Comparison of ENCODE assay signal across 24 mouse cellular contexts in genomic region chr17:80862338-80862737, GRCm38 (mm10).
DNase-seq lines count a peak whose midpoint lies in the region; ATAC-seq and TF ChIP-seq lines count a peak whose summit lies in the region.
"Had no signal": no experiment of that assay in that cellular context is flagged by ENCODE, and none has a peak within 500 bp of the region (broad histone marks: within the 10 kb centered on the region; RNA-seq: fewer than 3 reads in every experiment).

No protein-coding gene starts in this region.

- H3K4me1 ChIP-seq in embryonic facial prominence, embryonic 14.5 days (ENCODE audit: control insufficient read depth, insufficient read depth, low read length), result no peaks in the 10 kb centered on the region
- H3K4me1 ChIP-seq in embryonic facial prominence, embryonic 10.5 days, result no peaks in the 10 kb centered on the region
- H3K4me1 ChIP-seq in intestine, embryonic 15.5 days (replicated peaks), result no peaks in the 10 kb centered on the region
- H3K4me1 ChIP-seq in intestine, postnatal 0 days (replicated peaks; ENCODE audit: control insufficient read depth, insufficient read depth, low read length), result no peaks in the 10 kb centered on the region
- H3K4me1 ChIP-seq in ES-E14 (ENCODE audit: control insufficient read depth in 2 of 2, insufficient read depth in 2 of 2, low read length in 2 of 2, poor library complexity in 1 of 2), result no peaks in the 10 kb centered on the region
- H3K4me1 ChIP-seq: forebrain, embryonic 12.5 days; forebrain, embryonic 15.5 days; heart, embryonic 13.5 days; hindbrain, embryonic 12.5 days had no signal

- no peak for TF ChIP-seq CTCF in intestine, postnatal 0 days (IDR thresholded peaks at IDR 0.05; ENCODE audit: low read depth)

- WGBS in embryonic facial prominence, embryonic 14.5 days, result 54% methylated on average over 8 of the region's 8 CpGs
- WGBS in embryonic facial prominence, embryonic 10.5 days, result 85% methylated on average over 8 of the region's 8 CpGs
- WGBS in intestine, embryonic 15.5 days, result 42% methylated on average over 8 of the region's 8 CpGs
- 59% methylated on average over 8 of the region's 8 CpGs for WGBS in intestine, postnatal 0 days

- H3K36me3 ChIP-seq in embryonic facial prominence, embryonic 14.5 days (ENCODE audit: control insufficient read depth, insufficient read depth, low read length), result no peaks in the 10 kb centered on the region
- H3K36me3 ChIP-seq in embryonic facial prominence, embryonic 10.5 days (replicated peaks), result no peaks in the 10 kb centered on the region
- no peaks in the 10 kb centered on the region for H3K36me3 ChIP-seq in intestine, embryonic 15.5 days
- no peaks in the 10 kb centered on the region for H3K36me3 ChIP-seq in intestine, postnatal 0 days (ENCODE audit: control insufficient read depth, insufficient read depth)
- no peaks in the 10 kb centered on the region for H3K36me3 ChIP-seq in ES-E14 (ENCODE audit: control insufficient read depth, insufficient read depth, low read length, poor library complexity, severe bottlenecking)
- H3K36me3 ChIP-seq: embryonic facial prominence, embryonic 12.5 days; forebrain, embryonic 12.5 days; forebrain, embryonic 15.5 days; G1E; heart, embryonic 13.5 days; hindbrain, embryonic 12.5 days; hindbrain, embryonic 15.5 days had no signal

- DNase-seq in embryonic facial prominence, embryonic 14.5 days (ENCODE audit: low spot score), result peak; percentile 50
- DNase-seq in embryonic facial prominence, embryonic 10.5 days (ENCODE audit: low spot score), result no peak
- DNase-seq in ES-E14 (ENCODE audit: low read depth, low spot score), result no peak
- no peak for DNase-seq in spleen, postnatal 4 days (ENCODE audit: low spot score in 2 of 2)
- DNase-seq: adrenal gland, adult 8-10 months; adrenal gland, postnatal 36 days; cerebellum, adult 18-20 months; cerebellum, adult 9-10 months; cerebellum, postnatal 14 days; gastrocnemius, postnatal 25 days; heart, adult 18-20 months; heart, postnatal 14 days; kidney, adult 11 months had no signal

- H3K9ac ChIP-seq in embryonic facial prominence, embryonic 14.5 days (ENCODE audit: low read depth, low read length), result no peak overlapping the region
- no peak overlapping the region for H3K9ac ChIP-seq in intestine, embryonic 15.5 days
- no peak overlapping the region for H3K9ac ChIP-seq in intestine, postnatal 0 days (ENCODE audit: low read depth, low read length)
- H3K9ac ChIP-seq in ES-E14 (ENCODE audit: insufficient read depth, low read depth, low read length, poor library complexity, severe bottlenecking), result no peak overlapping the region
- H3K9ac ChIP-seq: embryonic facial prominence, embryonic 12.5 days; forebrain, embryonic 12.5 days; forebrain, embryonic 15.5 days; heart, embryonic 13.5 days; hindbrain, embryonic 12.5 days; hindbrain, embryonic 15.5 days had no signal

- H3K4me2 ChIP-seq in embryonic facial prominence, embryonic 14.5 days (ENCODE audit: low read depth, low read length), result no peak overlapping the region
- no peak overlapping the region for H3K4me2 ChIP-seq in intestine, embryonic 15.5 days (replicated peaks)
- H3K4me2 ChIP-seq in intestine, postnatal 0 days (replicated peaks; ENCODE audit: low read depth), result no peak overlapping the region
- H3K4me2 ChIP-seq: embryonic facial prominence, embryonic 12.5 days; forebrain, embryonic 12.5 days; forebrain, embryonic 15.5 days; heart, embryonic 13.5 days; hindbrain, embryonic 12.5 days; hindbrain, embryonic 15.5 days had no signal

- no peak overlapping the region for H3K27ac ChIP-seq in embryonic facial prominence, embryonic 14.5 days (replicated peaks; ENCODE audit: low read depth, low read length)
- H3K27ac ChIP-seq in embryonic facial prominence, embryonic 10.5 days (replicated peaks), result no peak overlapping the region
- no peak overlapping the region for H3K27ac ChIP-seq in intestine, embryonic 15.5 days
- H3K27ac ChIP-seq in intestine, postnatal 0 days (ENCODE audit: low read depth, low read length), result no peak overlapping the region
- H3K27ac ChIP-seq in ES-E14 (ENCODE audit: insufficient read depth, low read depth, low read length, poor library complexity, severe bottlenecking), result peak overlapping the region; percentile 10; the same call in 1 of the 2 replicates
- H3K27ac ChIP-seq: forebrain, embryonic 12.5 days; forebrain, embryonic 15.5 days; heart, embryonic 13.5 days; hindbrain, embryonic 12.5 days; hindbrain, embryonic 15.5 days had no signal

- in situ Hi-C loops in ES-E14 (cut with MboI; ENCODE audit: low sequenced_read_pairs in 2 of 2, unreplicated experiment in 2 of 2), result no loop called here

- H3K4me3 ChIP-seq in embryonic facial prominence, embryonic 14.5 days (ENCODE audit: low read depth, low read length), result no peak overlapping the region
- H3K4me3 ChIP-seq in embryonic facial prominence, embryonic 10.5 days, result no peak overlapping the region
- H3K4me3 ChIP-seq in intestine, embryonic 15.5 days (replicated peaks), result no peak overlapping the region
- no peak overlapping the region for H3K4me3 ChIP-seq in intestine, postnatal 0 days (ENCODE audit: low read depth, low read length)
- no peak overlapping the region for H3K4me3 ChIP-seq in ES-E14 (ENCODE audit: insufficient read depth in 1 of 2, low read depth in 1 of 2, low read length in 2 of 2, poor library complexity in 1 of 2, severe bottlenecking in 1 of 2)
- H3K4me3 ChIP-seq: embryonic facial prominence, embryonic 12.5 days; erythroblast, embryonic 14.5 days; forebrain, embryonic 12.5 days; forebrain, embryonic 15.5 days; heart, embryonic 13.5 days; hindbrain, embryonic 12.5 days; hindbrain, embryonic 15.5 days had no signal

- H3K9me3 ChIP-seq in embryonic facial prominence, embryonic 14.5 days (ENCODE audit: control insufficient read depth, low read length), result no peaks in the 10 kb centered on the region
- H3K9me3 ChIP-seq in embryonic facial prominence, embryonic 10.5 days, result no peaks in the 10 kb centered on the region
- H3K9me3 ChIP-seq in intestine, embryonic 15.5 days, result no peaks in the 10 kb centered on the region
- H3K9me3 ChIP-seq in intestine, postnatal 0 days (ENCODE audit: control insufficient read depth), result no peaks in the 10 kb centered on the region
- H3K9me3 ChIP-seq in ES-E14 (ENCODE audit: control insufficient read depth, insufficient read depth, low read depth, low read length), result no peaks in the 10 kb centered on the region
- H3K9me3 ChIP-seq: embryonic facial prominence, embryonic 12.5 days; forebrain, embryonic 12.5 days; forebrain, embryonic 15.5 days; heart, embryonic 13.5 days; hindbrain, embryonic 15.5 days had no signal

- no peaks in the 10 kb centered on the region for H3K27me3 ChIP-seq in embryonic facial prominence, embryonic 14.5 days (replicated peaks; ENCODE audit: control insufficient read depth, insufficient read depth, low read length)
- no peaks in the 10 kb centered on the region for H3K27me3 ChIP-seq in embryonic facial prominence, embryonic 10.5 days (replicated peaks; ENCODE audit: low read depth, poor library complexity, severe bottlenecking)
- no peaks in the 10 kb centered on the region for H3K27me3 ChIP-seq in intestine, embryonic 15.5 days (replicated peaks)
- no peaks in the 10 kb centered on the region for H3K27me3 ChIP-seq in intestine, postnatal 0 days (replicated peaks; ENCODE audit: control insufficient read depth, insufficient read depth, low read length)
- H3K27me3 ChIP-seq: embryonic facial prominence, embryonic 12.5 days; forebrain, embryonic 12.5 days; forebrain, embryonic 15.5 days; heart, embryonic 13.5 days; hindbrain, embryonic 12.5 days; hindbrain, embryonic 15.5 days had no signal

- ATAC-seq in embryonic facial prominence, embryonic 14.5 days (ENCODE audit: low read depth), result no peak
- ATAC-seq in intestine, embryonic 15.5 days, result peak; percentile 63
- no peak for ATAC-seq in intestine, postnatal 0 days
- ATAC-seq: activated CD4-positive, CD25-positive, alpha-beta regulatory T cell, adult 4 months; forebrain, embryonic 15.5 days had no signal

TF ChIP-seq in ES-E14, 5 proteins besides CTCF, POLR2A, EP300 and RAD21:
- TF ChIP-seq MAFK (IDR thresholded peaks at IDR 0.05; ENCODE audit: insufficient read depth, low read depth, low read length) (no peak), ZC3H11A (IDR thresholded peaks at IDR 0.05; ENCODE audit: borderline replicate concordance, low read depth, low read length) (no peak), CHD2 (IDR thresholded peaks at IDR 0.05; ENCODE audit: low read depth, low read length) (no peak), HCFC1 (IDR thresholded peaks at IDR 0.05; ENCODE audit: borderline replicate concordance, insufficient read depth, low read length) (no peak), ZNF384 (IDR thresholded peaks at IDR 0.05; ENCODE audit: low read depth, low read length) (no peak)
TF ChIP-seq in ES-E14: peak in this region for 0.
